Mouse (Mus musculus) liver, postnatal 0 days (tissue): ENCODE data around the gene Sorl1. TPM values are rescaled to one million over a fixed set of nuclear protein-coding genes. Genes with fewer than 3 reads are reported as not detected.

Source experiments
- ATAC-seq: fragments of 200-750 bp; cut with Nextera tagmentation; 2 replicates; pipeline ENCODE4 v1.8.0; 2017; ENCODE audit warnings: mild to moderate bottlenecking, moderate library complexity
- DNase-seq: peaks from one replicate; pipeline ENCODE4 v3.0.0-alpha.2; 2016
- H3K27ac ChIP-seq: fragments of 300-500 bp; sonication (generic); 2 replicates; pipeline ENCODE4 v1.5.1; 2014; ENCODE audit warnings: antibody characterized with exemption, moderate library complexity, mild to moderate bottlenecking, low read depth
- H3K27me3 ChIP-seq: fragments of 300-500 bp; sonication (generic); 2 replicates; pipeline ENCODE4 v1.6.1; 2014; ENCODE audit warnings: low read length, control low read depth, mixed read lengths; ENCODE audit not compliant: insufficient read depth
- H3K36me3 ChIP-seq: fragments of 300-500 bp; sonication (generic); replicated peaks from 2 replicates; pipeline ENCODE4 v1.6.1; 2014; ENCODE audit warnings: mild to moderate bottlenecking, control low read depth, low read length, moderate library complexity, mixed read lengths; ENCODE audit not compliant: insufficient read depth
- H3K4me1 ChIP-seq: fragments of 300-500 bp; sonication (generic); 2 replicates; pipeline ENCODE4 v1.6.1; 2014; ENCODE audit warnings: antibody characterized with exemption, mild to moderate bottlenecking, control low read depth; ENCODE audit not compliant: insufficient read depth
- H3K4me2 ChIP-seq: fragments of 300-500 bp; sonication (generic); 2 replicates; pipeline ENCODE4 v1.6.1; 2014; ENCODE audit warnings: low read depth, mild to moderate bottlenecking, low read length, moderate library complexity, mixed read lengths
- H3K4me3 ChIP-seq: fragments of 300-500 bp; sonication (generic); 2 replicates; pipeline ENCODE4 v1.5.1; 2014; ENCODE audit warnings: low read depth, low read length
- H3K9ac ChIP-seq: fragments of 300-500 bp; sonication (generic); replicated peaks from 2 replicates; pipeline ENCODE4 v1.6.1; 2014; ENCODE audit warnings: mild to moderate bottlenecking, moderate library complexity
- H3K9me3 ChIP-seq: fragments of 300-500 bp; sonication (generic); 2 replicates; pipeline ENCODE4 v1.6.1; 2016; ENCODE audit warnings: mild to moderate bottlenecking, control low read depth, low read length, mixed read lengths
- CTCF ChIP-seq: sonication (generic); IDR thresholded peaks from 2 replicates; pipeline ENCODE4 v1.5.1; 2016; ENCODE audit warnings: antibody characterized with exemption, low read depth
- EP300 ChIP-seq: IDR thresholded peaks from 2 replicates; pipeline ENCODE4 v1.6.1; 2016; ENCODE audit warnings: antibody characterized with exemption, low read depth, mild to moderate bottlenecking
- WGBS: fragments of 180-500 bp; shearing (Covaris S2); extraction: QIAGEN DNeasy Blood & Tissue Kit; methylation state at CpG from one replicate; pipeline ENCODE4 v1.1.7; 2014; ENCODE audit not compliant: insufficient replicate concordance; 5-methylcytosine and 5-hydroxymethylcytosine counted together
- polyA plus RNA-seq: library from polyadenylated mRNA; unstranded; fragments of >200 nt; fragmentation: Nextera tagmentation; extraction: Ambion mirVana; gene quantifications from 2 replicates; pipeline ENCODE4 v1.2.1, GENCODE M21; 2015

Sorl1 gene
- polyA plus RNA-seq, 1 experiment from 2014 or later = 3.0 TPM

DNA sequence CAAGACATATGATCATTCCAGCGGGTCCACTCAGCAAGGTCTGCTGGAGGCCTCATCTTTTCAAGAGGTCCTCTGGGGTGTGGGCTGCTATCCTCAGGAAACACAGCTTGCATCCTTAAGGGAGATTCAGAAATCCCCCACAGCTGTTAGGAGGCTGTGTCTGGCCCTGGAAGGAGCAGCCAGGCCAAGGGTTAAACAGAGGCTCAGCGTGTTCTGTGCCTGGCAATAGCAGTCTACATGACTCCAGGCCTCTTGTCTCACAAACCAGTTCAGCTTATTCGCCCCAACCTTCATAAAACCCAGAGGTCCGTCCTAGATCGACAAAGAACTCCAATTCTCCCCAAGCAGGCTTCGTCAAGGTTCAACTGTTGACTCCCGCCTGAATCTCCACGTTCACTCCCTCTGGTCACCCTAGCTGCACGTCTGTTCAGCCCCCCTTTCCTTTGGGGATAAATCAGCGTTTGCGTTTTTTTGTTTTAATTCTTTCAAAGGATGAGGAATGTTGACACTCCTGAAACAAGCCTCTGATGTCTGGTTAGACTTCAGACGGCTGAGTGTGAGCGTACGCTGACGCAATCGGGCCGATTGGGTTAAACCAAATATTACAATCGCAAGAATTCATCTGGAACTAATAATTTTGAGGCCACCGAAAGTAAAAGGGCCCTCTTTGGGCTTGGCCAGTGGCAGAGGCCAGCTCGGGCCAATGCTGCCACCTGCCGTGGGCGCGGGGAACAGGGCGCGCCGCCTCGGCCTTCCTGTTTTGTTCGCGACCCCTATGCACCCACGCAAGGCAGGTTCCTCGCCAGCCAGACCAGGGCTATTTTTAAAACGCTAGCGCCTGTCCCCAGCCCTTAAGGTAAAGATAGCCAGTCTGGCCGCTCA, 173.7 kb downstream of the Sorl1 start:
- peak overlapping the region; percentile 48; the same call in 1 of the 2 replicates for H3K27ac ChIP-seq
- ATAC-seq = peak; percentile 90
- no peaks in the 10 kb centered on the region for H3K36me3 ChIP-seq
- WGBS = 11% methylated on average over 34 of the region's 34 CpGs
- H3K4me1 ChIP-seq = peaks cover 6% of the 10 kb centered on the region; the same call in 1 of the 2 replicates
- H3K9ac ChIP-seq = peak overlapping the region; percentile 54; the same call in 1 of the 2 replicates
- peak overlapping the region; percentile 85 for H3K4me2 ChIP-seq
- H3K4me3 ChIP-seq = peak overlapping the region; percentile 50
- peak; percentile 82 for DNase-seq
- no peaks in the 10 kb centered on the region for H3K9me3 ChIP-seq
- peaks cover 16% of the 10 kb centered on the region; the same call in 1 of the 2 replicates for H3K27me3 ChIP-seq
- peak; percentile 81 for TF ChIP-seq CTCF
- TF ChIP-seq EP300 = no peak

DNA sequence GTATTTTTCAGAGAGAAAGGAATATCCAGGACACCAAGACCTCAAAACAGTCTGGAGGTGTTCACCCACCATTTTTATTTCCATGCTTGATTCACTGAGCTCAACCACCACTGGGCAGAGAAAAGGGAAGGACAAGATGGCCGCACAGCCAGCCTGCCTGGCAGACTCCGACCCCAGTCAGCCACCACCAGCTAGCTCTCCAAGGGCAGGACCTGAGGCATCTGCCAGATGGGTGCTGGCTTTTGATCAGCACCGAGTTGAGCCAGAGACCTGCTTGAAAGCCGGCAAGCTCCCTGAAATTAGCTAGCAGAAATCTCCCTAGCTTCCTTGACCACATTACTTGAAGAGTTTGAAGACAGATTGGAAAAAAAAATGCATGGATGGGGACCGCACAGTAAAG, 174.6 kb downstream of the Sorl1 start:
- peaks cover 14% of the 10 kb centered on the region; the same call in 1 of the 2 replicates for H3K27me3 ChIP-seq
- no peaks in the 10 kb centered on the region for H3K36me3 ChIP-seq
- peaks cover 6% of the 10 kb centered on the region; the same call in 1 of the 2 replicates for H3K4me1 ChIP-seq
- 71% methylated on average over 5 of the region's 5 CpGs for WGBS
- H3K4me3 ChIP-seq = no peak overlapping the region
- ATAC-seq (no peak), DNase-seq (no peak)
- TF ChIP-seq EP300 (no peak), CTCF (no peak)
- H3K4me2 ChIP-seq = no peak overlapping the region
- no peak overlapping the region for H3K27ac ChIP-seq
- H3K9ac ChIP-seq = no peak overlapping the region
- H3K9me3 ChIP-seq = no peaks in the 10 kb centered on the region

DNA sequence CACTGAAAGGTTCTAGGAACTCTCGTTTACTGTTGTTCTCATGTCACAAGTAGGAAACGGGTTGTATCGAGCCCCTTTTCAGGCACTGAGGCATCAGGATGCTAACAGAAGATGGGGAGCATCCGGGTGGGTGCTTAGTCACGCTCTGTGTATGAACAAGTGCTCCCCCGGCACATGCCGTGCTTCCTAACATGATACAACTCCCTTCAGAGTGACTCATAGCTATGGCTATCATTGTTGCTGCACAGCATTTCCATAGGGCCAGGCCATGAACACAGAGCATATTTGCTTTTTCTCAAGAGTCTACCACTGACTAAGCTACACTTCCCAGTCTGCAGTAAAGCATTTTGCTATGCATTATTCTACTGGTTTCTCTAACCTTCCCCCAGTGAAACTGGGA, 179.1 kb downstream of the Sorl1 start:
- WGBS = 77% methylated on average over 7 of the region's 7 CpGs
- ATAC-seq (no peak), DNase-seq (no peak)

DNA sequence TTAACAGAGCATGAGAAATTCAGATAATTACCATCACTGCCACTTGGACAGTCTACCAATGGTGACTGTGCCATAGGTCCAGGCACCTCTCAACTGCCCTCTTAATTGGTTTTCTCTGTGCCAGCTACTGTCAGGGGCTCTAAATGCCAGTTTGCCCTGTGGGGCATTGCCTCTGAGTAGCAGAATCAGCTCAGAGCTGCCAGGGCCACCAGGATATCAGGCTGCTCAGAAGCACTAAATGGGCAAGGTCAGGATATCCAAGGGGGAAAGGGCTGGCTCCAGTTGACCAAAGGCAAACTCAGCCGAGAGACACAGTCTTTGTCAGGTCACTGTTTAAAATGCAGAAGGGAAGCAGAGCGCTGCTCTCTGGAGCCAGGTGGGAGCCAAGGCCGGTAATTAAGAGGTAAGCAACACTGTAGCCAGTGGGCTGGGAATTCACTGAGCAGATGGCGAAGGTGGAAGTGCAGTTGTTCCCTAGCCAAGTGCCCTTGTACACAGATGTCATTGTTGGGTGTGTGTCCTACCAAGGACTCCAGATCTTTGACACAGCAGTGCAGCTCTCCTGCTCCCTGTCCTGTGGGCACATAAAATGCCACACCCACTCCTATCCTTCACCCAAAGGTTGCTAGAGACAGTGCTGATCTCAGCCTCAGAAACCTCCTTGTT, 181.0 kb downstream of the Sorl1 start:
- Histone ChIP-seq H3K9ac (no peak overlapping the region), H3K27me3 (no peaks in the 10 kb centered on the region), H3K9me3 (no peaks in the 10 kb centered on the region), H3K36me3 (no peaks in the 10 kb centered on the region), H3K4me2 (no peak overlapping the region), H3K4me3 (no peak overlapping the region), H3K4me1 (no peaks in the 10 kb centered on the region), H3K27ac (no peak overlapping the region)
- DNase-seq = no peak
- TF ChIP-seq EP300 (no peak), CTCF (no peak)
- no peak for ATAC-seq
- 72% methylated on average over 4 of the region's 4 CpGs for WGBS

More for the DNA sequence above, 179.1 kb downstream of the Sorl1 start:
- Histone ChIP-seq H3K27me3 (no peaks in the 10 kb centered on the region), H3K4me3 (no peak overlapping the region), H3K36me3 (no peaks in the 10 kb centered on the region), H3K4me2 (no peak overlapping the region), H3K9me3 (no peaks in the 10 kb centered on the region), H3K4me1 (no peaks in the 10 kb centered on the region), H3K9ac (no peak overlapping the region), H3K27ac (no peak overlapping the region)
- TF ChIP-seq CTCF = no peak
- no peak for TF ChIP-seq EP300

DNA sequence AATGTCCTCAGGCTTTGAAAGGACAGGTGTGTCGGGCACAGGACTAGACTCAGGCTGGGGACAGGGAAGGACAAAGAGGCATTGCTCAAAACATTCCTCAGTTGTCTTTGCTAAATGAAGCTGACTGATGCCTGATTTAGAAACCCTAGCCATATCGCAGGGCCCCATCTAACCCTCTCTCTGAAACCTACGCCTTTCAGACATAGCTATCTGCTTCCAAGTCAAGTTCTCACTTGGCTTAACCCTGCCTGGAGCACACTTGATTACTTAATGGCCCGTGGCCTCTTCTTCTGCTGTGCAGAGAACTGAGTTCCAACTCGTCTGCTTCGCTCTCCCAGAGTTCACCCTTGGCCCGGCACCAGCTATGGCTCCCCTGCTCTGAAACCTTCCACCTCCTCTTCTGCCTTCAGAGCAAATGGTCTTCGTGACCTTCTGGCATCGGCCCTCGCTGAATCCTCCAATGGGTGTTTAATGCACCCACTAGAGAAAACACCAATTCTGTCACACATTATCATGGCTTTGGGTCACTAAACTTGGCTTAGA, 183.7 kb downstream of the Sorl1 start:
- Histone ChIP-seq H3K4me1 (no peaks in the 10 kb centered on the region), H3K27me3 (peaks cover 8% of the 10 kb centered on the region; the same call in 1 of the 2 replicates), H3K9ac (no peak overlapping the region), H3K4me2 (no peak overlapping the region), H3K9me3 (no peaks in the 10 kb centered on the region), H3K27ac (no peak overlapping the region), H3K36me3 (no peaks in the 10 kb centered on the region), H3K4me3 (no peak overlapping the region)
- TF ChIP-seq CTCF (no peak), EP300 (no peak)
- ATAC-seq (no peak), DNase-seq (no peak)
- WGBS = 77% methylated on average over 10 of the region's 10 CpGs

DNA sequence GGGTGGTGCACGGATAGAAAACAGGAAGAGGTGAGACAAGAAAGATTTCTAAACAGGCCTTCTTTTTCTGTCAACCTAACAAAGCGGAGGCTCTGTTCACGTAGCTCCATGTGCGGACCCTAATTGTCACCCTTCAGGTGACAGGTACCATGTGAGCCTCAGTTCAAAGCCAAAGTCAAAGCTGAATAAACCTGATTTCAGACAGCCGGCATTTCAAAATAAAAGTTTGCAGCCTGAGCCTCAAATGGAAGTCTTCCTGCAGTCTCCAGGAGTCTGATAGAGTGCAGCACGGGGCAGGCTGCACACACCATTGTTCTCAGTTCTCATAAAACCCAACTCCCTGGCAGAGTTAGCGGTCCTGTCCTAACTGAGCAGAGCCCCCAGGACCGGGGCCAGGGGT, 185.6 kb downstream of the Sorl1 start:
- H3K9ac ChIP-seq = no peak overlapping the region
- peaks cover 8% of the 10 kb centered on the region; the same call in 1 of the 2 replicates for H3K27me3 ChIP-seq
- no peaks in the 10 kb centered on the region for H3K9me3 ChIP-seq
- no peak overlapping the region for H3K27ac ChIP-seq
- H3K4me3 ChIP-seq = no peak overlapping the region
- WGBS = 54% methylated on average over 8 of the region's 8 CpGs
- TF ChIP-seq EP300 = no peak
- TF ChIP-seq CTCF = no peak
- DNase-seq (no peak), ATAC-seq (no peak)
- no peak overlapping the region for H3K4me2 ChIP-seq
- no peaks in the 10 kb centered on the region for H3K36me3 ChIP-seq
- H3K4me1 ChIP-seq = no peaks in the 10 kb centered on the region
